Mouse (Mus musculus): ENCODE results near the gene Tmem121. TPM values are rescaled to one million over a fixed set of nuclear protein-coding genes. Genes with fewer than 3 reads are reported as not detected.

The Tmem121 gene
- polyA plus RNA-seq, 1 experiment from 2014 or later = 46.9 TPM

DNA sequence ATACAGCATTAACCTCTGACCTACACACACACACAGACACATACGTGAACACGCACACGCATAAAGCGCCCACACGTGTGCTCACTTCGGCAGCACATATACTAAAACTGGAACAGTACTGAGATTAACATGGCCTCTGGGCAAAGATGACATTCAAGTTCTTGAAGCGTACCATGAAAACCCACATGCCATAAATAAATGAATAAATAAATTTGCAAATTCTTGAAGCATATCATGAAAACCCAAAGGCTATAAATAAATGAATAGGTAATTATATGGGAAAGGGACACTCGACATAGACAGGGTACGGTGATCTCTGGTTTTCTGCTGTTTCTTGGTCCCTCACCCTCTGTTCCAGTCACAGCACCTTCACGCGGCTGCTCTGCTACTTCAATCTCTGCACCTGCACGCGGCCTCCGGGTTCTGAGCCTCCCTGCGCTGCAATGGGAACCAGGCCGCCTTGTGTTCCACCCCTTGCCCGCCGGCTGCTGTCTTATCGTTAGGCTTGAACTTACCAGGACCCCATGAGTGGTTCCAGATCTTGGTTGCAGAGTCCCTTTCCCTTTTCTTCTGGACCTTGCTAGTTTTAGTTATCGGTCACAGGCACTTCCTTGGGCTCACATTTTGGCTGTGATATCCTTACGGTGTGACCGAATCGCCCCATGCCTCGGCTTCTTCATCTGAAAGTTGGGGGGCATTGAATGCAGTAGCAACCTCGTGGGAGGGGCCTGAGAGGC lies 28.5 kb downstream of the Tmem121 start:
- WGBS = 84% methylated on average over 25 of the region's 25 CpGs
- H3K4me3 ChIP-seq (replicated peaks; ENCODE audit: low read length) = no peak overlapping the region
- H3K27me3 ChIP-seq (replicated peaks; ENCODE audit: control insufficient read depth, insufficient read depth, low read length) = no peaks in the 10 kb centered on the region
- no peak overlapping the region for H3K4me2 ChIP-seq (ENCODE audit: low read length)
- no peak overlapping the region for H3K27ac ChIP-seq (ENCODE audit: low read length)
- ATAC-seq = no peak
- no peak overlapping the region for H3K9ac ChIP-seq (replicated peaks; ENCODE audit: low read depth, low read length)
- no peaks in the 10 kb centered on the region for H3K36me3 ChIP-seq (ENCODE audit: control insufficient read depth, insufficient read depth)
- no peaks in the 10 kb centered on the region for H3K4me1 ChIP-seq (replicated peaks; ENCODE audit: control insufficient read depth, insufficient read depth, low read length)
- H3K9me3 ChIP-seq (ENCODE audit: control insufficient read depth, low read length) = no peaks in the 10 kb centered on the region

DNA sequence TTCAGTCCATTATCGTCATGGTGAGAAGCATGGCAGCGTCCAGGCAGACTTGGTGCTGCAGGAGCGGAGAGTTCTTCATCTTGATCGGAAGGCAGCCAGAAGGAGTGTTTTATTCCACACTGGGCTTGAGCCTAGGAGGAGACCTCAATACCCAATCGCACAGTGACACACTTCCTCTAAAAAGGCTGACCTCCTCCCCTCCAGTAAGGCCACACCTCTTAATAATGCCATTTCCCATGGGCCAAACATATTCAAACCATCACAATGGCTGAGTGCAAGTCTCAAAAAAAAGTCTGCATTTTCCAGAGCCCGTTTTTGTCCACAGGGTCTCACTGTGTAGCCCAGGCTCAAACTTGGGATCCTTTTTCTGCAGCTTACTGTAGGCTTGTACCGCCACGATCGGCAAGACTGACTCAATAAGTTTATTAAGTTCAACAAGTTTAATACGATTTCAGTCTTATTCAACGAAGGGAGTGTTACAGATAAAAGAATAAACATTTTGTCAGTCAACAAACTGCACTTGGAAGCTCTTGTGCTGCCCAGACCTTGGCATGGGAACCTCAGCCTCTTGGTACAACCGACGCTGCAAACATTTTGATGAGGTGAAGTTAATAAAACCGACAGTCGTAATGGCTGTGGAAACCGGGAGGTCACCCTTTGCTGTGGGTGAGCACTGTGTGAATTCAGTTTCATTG lies 29.4 kb downstream of the Tmem121 start:
- H3K36me3 ChIP-seq (ENCODE audit: control insufficient read depth, insufficient read depth) = no peaks in the 10 kb centered on the region
- no peak for ATAC-seq
- 86% methylated on average over 16 of the region's 16 CpGs for WGBS
- no peak overlapping the region for H3K4me3 ChIP-seq (replicated peaks; ENCODE audit: low read length)
- H3K4me2 ChIP-seq (ENCODE audit: low read length) = no peak overlapping the region
- H3K9ac ChIP-seq (replicated peaks; ENCODE audit: low read depth, low read length) = no peak overlapping the region
- H3K9me3 ChIP-seq (ENCODE audit: control insufficient read depth, low read length) = no peaks in the 10 kb centered on the region
- H3K27ac ChIP-seq (ENCODE audit: low read length) = no peak overlapping the region
- no peaks in the 10 kb centered on the region for H3K4me1 ChIP-seq (replicated peaks; ENCODE audit: control insufficient read depth, insufficient read depth, low read length)
- H3K27me3 ChIP-seq (replicated peaks; ENCODE audit: control insufficient read depth, insufficient read depth, low read length) = no peaks in the 10 kb centered on the region

DNA sequence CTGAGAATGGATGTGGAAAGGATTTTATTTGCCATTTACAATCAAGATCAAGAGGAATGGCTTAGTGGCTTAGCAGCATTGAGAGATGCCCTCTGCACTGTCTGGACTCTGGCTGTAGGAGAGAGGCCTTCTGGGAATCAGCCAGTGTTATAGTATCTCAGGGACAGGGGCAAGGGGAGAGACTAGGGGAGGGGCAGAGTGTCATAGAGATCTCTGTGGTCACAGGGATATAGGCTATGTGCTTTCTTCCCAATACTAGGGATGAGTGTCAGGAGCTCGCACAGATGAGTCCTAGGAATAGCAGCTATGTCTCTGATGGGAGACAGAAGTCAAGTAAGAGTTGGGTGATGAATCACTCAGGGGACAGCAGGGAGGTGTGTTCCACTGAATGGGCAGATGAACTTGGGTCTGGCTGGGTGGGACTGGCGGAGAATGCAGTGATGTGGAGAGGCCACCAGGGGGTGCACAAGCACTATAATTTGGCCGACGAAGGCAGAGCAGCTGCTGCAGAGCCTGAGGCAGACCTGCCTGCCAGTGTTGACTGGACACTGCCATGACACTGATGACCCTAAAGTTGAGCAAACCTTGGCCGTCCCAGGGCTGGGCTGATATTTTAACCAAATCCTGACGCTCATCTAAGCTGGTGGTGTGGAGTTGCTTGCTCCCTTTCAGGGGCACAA lies 30.1 kb downstream of the Tmem121 start:
- no peaks in the 10 kb centered on the region for H3K9me3 ChIP-seq (ENCODE audit: control insufficient read depth, low read length)
- no peaks in the 10 kb centered on the region for H3K4me1 ChIP-seq (replicated peaks; ENCODE audit: control insufficient read depth, insufficient read depth, low read length)
- no peak overlapping the region for H3K9ac ChIP-seq (replicated peaks; ENCODE audit: low read depth, low read length)
- no peak overlapping the region for H3K27ac ChIP-seq (ENCODE audit: low read length)
- 17% methylated on average over 6 of the region's 6 CpGs for WGBS
- ATAC-seq = peak; percentile 29; the same call in 1 of the 2 replicates
- no peaks in the 10 kb centered on the region for H3K36me3 ChIP-seq (ENCODE audit: control insufficient read depth, insufficient read depth)
- no peak overlapping the region for H3K4me2 ChIP-seq (ENCODE audit: low read length)
- no peak overlapping the region for H3K4me3 ChIP-seq (replicated peaks; ENCODE audit: low read length)
- no peaks in the 10 kb centered on the region for H3K27me3 ChIP-seq (replicated peaks; ENCODE audit: control insufficient read depth, insufficient read depth, low read length)

DNA sequence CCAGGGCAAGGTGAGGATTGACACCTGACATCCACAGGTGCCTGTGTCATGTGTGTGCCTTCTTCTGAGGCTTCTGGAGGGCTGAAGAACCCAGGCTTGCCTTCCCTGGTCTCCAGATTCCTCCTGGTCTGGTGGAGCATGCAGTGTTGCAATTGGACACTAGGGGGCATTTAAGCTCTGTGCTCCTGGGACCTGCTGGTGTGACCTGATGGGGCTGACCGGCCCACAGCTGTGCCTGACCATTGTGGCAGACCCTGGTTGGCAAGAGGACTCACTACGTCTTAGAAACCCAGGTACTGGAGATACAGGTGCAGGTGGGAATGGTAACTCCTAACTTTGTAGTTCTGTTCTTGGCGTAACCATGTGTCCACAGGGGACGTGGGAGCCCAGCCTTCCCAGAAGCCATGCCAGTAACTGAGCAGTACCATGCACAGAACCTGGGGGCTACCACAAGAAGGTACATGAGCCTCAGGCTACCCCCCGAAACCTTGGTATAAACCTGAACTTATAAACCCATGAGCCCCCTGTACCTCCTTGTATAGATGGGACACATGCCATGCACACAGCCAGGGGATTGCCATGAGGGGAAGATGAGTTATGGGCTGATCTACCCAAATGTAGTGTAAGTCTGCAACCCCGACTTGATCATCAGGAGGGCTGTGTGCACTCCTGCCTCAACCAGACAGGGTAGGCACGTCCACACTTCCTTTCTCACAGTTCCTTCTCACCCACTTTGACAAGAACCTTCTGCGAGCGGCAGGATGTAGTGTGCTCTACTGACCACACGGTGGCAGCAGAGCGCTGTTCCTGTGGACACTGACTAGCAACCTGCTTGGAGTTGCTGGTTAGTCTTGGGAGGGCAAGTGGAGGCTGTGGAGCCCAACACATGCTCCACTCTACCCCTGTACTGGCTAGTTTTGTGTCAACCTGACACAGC lies 31.8 kb downstream of the Tmem121 start:
- ATAC-seq = peak; percentile 26; the same call in 1 of the 2 replicates

DNA sequence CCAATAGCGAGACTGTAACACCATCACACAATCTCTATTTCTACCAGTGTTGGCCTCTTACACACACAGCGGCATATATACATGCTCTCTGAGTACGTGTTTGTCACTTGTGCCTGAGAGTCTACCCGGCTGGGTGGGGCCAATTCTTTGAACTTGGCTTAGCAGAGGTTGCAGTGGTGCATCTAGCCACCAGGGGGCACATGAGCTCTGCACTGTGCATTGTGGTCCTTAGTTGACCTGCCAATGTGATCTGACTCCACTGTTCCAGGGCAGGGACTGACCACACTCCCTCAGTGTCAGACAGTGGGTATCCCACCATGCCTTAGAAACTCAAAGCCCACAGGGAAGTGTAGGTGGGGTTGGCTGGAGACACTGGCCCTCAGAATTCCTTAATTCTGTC lies 34.1 kb downstream of the Tmem121 start:
- Histone ChIP-seq H3K4me3 (replicated peaks; ENCODE audit: low read length) (no peak overlapping the region), H3K27me3 (replicated peaks; ENCODE audit: control insufficient read depth, insufficient read depth, low read length) (no peaks in the 10 kb centered on the region), H3K36me3 (ENCODE audit: control insufficient read depth, insufficient read depth) (no peaks in the 10 kb centered on the region), H3K9me3 (ENCODE audit: control insufficient read depth, low read length) (no peaks in the 10 kb centered on the region), H3K27ac (ENCODE audit: low read length) (no peak overlapping the region), H3K4me1 (replicated peaks; ENCODE audit: control insufficient read depth, insufficient read depth, low read length) (no peaks in the 10 kb centered on the region), H3K4me2 (ENCODE audit: low read length) (no peak overlapping the region), H3K9ac (replicated peaks; ENCODE audit: low read depth, low read length) (no peak overlapping the region)
- 56% methylated on average over 4 of the region's 4 CpGs for WGBS
- no peak for ATAC-seq

More for the DNA sequence above, 31.8 kb downstream of the Tmem121 start:
- H3K4me1 ChIP-seq (replicated peaks; ENCODE audit: control insufficient read depth, insufficient read depth, low read length) = no peaks in the 10 kb centered on the region
- WGBS = 26% methylated on average over 11 of the region's 11 CpGs
- no peak overlapping the region for H3K4me2 ChIP-seq (ENCODE audit: low read length)
- no peak overlapping the region for H3K4me3 ChIP-seq (replicated peaks; ENCODE audit: low read length)
- H3K9ac ChIP-seq (replicated peaks; ENCODE audit: low read depth, low read length) = no peak overlapping the region
- H3K36me3 ChIP-seq (ENCODE audit: control insufficient read depth, insufficient read depth) = no peaks in the 10 kb centered on the region
- no peak overlapping the region for H3K27ac ChIP-seq (ENCODE audit: low read length)
- no peaks in the 10 kb centered on the region for H3K9me3 ChIP-seq (ENCODE audit: control insufficient read depth, low read length)
- H3K27me3 ChIP-seq (replicated peaks; ENCODE audit: control insufficient read depth, insufficient read depth, low read length) = no peaks in the 10 kb centered on the region

DNA sequence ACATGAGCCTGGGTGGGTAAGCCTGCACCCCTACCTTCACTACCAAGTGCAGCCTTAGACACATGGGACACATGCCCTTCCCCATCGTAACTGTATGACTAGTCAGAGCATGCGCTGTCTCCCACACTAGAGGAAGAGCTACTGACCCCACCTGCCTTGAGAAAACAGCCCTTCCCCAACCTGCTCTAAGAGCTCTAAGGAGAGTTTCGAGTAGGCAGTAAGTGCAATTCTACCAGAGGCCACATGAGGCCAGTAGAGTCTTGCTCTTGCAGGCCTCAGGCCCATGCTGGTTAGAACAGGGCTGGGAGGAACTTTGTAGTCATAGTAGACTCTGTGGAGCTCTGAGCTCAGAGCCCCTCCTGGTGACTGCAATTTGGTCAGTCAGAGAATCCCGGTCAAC lies 34.7 kb downstream of the Tmem121 start:
- peak; percentile 29; the same call in 1 of the 2 replicates for ATAC-seq
- no peak overlapping the region for H3K9ac ChIP-seq (replicated peaks; ENCODE audit: low read depth, low read length)
- no peaks in the 10 kb centered on the region for H3K27me3 ChIP-seq (replicated peaks; ENCODE audit: control insufficient read depth, insufficient read depth, low read length)
- no peaks in the 10 kb centered on the region for H3K4me1 ChIP-seq (replicated peaks; ENCODE audit: control insufficient read depth, insufficient read depth, low read length)
- H3K9me3 ChIP-seq (ENCODE audit: control insufficient read depth, low read length) = no peaks in the 10 kb centered on the region
- no peak overlapping the region for H3K27ac ChIP-seq (ENCODE audit: low read length)
- WGBS = 50% methylated on average over 4 of the region's 4 CpGs
- no peaks in the 10 kb centered on the region for H3K36me3 ChIP-seq (ENCODE audit: control insufficient read depth, insufficient read depth)
- H3K4me2 ChIP-seq (ENCODE audit: low read length) = no peak overlapping the region
- H3K4me3 ChIP-seq (replicated peaks; ENCODE audit: low read length) = no peak overlapping the region

DNA sequence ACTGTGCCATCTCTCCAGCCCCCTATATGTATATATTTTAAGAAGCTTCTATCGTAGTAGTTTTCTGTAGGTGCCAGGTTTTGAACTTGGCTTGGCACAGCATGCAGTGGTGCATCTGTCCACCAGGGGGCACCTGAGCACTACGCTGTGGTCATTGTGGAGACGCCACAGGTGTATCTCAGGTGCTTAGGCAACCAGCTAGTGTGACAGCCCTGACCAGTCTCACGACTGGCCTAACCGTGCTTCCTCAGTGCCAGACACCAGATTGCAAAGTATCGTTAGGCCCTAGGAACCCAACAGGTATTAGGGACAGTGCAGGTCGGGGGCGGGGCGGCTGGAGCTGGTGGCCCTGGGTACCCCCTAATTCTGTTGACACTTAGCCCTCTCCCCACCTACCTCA lies 35.6 kb downstream of the Tmem121 start:
- H3K27me3 ChIP-seq (replicated peaks; ENCODE audit: control insufficient read depth, insufficient read depth, low read length) = no peaks in the 10 kb centered on the region
- H3K4me1 ChIP-seq (replicated peaks; ENCODE audit: control insufficient read depth, insufficient read depth, low read length) = no peaks in the 10 kb centered on the region
- H3K4me2 ChIP-seq (ENCODE audit: low read length) = no peak overlapping the region
- H3K27ac ChIP-seq (ENCODE audit: low read length) = no peak overlapping the region
- H3K36me3 ChIP-seq (ENCODE audit: control insufficient read depth, insufficient read depth) = no peaks in the 10 kb centered on the region
- WGBS = 83% methylated on average over 9 of the region's 9 CpGs
- H3K9me3 ChIP-seq (ENCODE audit: control insufficient read depth, low read length) = no peaks in the 10 kb centered on the region
- H3K4me3 ChIP-seq (replicated peaks; ENCODE audit: low read length) = no peak overlapping the region
- no peak overlapping the region for H3K9ac ChIP-seq (replicated peaks; ENCODE audit: low read depth, low read length)
- ATAC-seq = no peak

DNA sequence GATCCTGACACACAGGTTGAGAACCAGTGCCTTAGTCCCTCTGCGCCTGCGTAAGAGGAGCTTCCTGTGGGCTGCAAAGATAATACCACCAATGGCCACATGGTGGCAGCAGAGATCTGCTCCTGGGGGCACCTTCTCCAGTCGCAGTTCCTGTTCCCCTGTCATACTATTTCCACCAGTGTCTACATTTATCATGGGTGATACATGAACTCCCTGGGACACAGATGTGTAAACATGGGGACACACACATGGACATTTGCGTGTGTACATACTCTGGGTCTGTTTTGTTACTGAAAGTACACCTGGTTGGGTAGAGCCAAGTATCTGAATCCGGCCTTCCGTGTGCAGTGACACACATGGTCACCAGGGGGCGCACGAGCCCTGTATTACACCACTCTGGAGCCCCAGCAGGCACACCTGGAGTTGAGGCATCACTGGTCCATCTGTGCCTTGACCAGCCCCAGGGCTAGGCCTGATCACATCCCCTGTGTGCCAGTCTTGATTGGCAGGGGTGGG lies 36.4 kb downstream of the Tmem121 start:
- Histone ChIP-seq H3K4me3 (replicated peaks; ENCODE audit: low read length) (no peak overlapping the region), H3K9ac (replicated peaks; ENCODE audit: low read depth, low read length) (no peak overlapping the region), H3K4me2 (ENCODE audit: low read length) (no peak overlapping the region; the same call in 1 of the 2 replicates), H3K9me3 (ENCODE audit: control insufficient read depth, low read length) (no peaks in the 10 kb centered on the region), H3K36me3 (ENCODE audit: control insufficient read depth, insufficient read depth) (no peaks in the 10 kb centered on the region), H3K4me1 (replicated peaks; ENCODE audit: control insufficient read depth, insufficient read depth, low read length) (no peaks in the 10 kb centered on the region), H3K27me3 (replicated peaks; ENCODE audit: control insufficient read depth, insufficient read depth, low read length) (no peaks in the 10 kb centered on the region), H3K27ac (ENCODE audit: low read length) (no peak overlapping the region)
- peak; percentile 34 for ATAC-seq
- 16% methylated on average over 8 of the region's 8 CpGs for WGBS

Measured in forebrain, embryonic 16.5 days (tissue).